Mouse (Mus musculus) thymus, adult 2 months (tissue): ENCODE measurements around the gene Gm525.
"Not testable (repeated sequence)": the region's sequence is repeated elsewhere in the genome, so short reads cannot be mapped to it uniquely, and the experiment has no call there.

Source experiments
- CTCF ChIP-seq: fragments of 200-500 bp; IDR thresholded peaks from 2 replicates; pipeline ENCODE4 v1.5.1; 2012; ENCODE audit warnings: mild to moderate bottlenecking, control low read depth, low read length, moderate library complexity, borderline replicate concordance; ENCODE audit not compliant: control insufficient read depth, poor library complexity, insufficient read depth; ENCODE audit errors: extremely low read depth
- POLR2A ChIP-seq: fragments of 200-500 bp; IDR thresholded peaks from 2 replicates; pipeline ENCODE4 v1.6.1; 2012; ENCODE audit warnings: mild to moderate bottlenecking, low read length, control low read depth, moderate library complexity; ENCODE audit not compliant: control insufficient read depth, poor library complexity, insufficient read depth; ENCODE audit errors: extremely low read depth

DNA sequence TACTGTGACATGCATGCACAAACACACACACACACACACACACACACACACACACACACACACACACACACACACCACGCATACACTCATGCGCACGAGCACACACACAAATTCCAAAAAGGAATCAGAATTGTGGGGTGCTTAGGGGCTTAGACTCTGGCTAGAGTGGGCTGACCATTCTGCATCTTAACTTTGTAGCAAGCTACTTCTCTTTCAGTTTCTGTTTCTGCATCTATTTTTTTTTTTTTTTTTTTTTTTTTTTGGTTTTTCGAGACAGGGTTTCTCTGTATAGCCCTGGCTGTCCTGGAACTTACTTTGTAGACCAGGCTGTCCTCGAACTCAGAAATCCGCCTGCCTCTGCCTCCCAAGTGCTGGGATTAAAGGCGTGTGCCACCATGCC is 16.7 kb downstream of the Gm525 start:
- not testable (repeated sequence) for TF ChIP-seq CTCF, POLR2A
